Mouse (Mus musculus) embryonic fibroblast, embryonic 13.5 days (primary cell): ENCODE results near the gene Diaph2.

Experiments used
- CTCF ChIP-seq: IDR thresholded peaks from 2 replicates; pipeline ENCODE4 v1.5.1; 2011; ENCODE audit warnings: mild to moderate bottlenecking, control low read depth, low read length, moderate library complexity, borderline replicate concordance; ENCODE audit not compliant: insufficient read depth
- POLR2A ChIP-seq: IDR thresholded peaks from 2 replicates; pipeline ENCODE4 v1.6.1; 2011; ENCODE audit warnings: low read depth, mild to moderate bottlenecking, control low read depth, low read length, moderate library complexity

DNA sequence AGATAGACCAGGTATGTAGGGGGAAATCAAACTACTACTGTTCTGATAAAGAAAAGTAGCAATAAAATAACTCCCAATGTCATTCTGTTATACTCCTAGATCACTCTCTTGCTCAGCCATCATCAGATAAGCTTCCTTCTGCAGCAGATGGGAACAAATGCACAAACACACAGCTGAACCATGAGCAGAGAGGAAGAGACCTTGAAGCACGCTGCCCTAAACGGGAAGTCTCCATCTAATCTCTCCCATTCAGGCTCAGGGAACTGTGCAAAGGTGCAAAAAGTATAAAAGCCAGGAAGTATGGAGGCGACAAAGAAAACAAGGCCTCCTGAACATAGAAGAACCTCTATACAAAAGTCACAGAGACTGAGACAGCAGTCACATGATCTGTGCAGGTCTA, 6.6 kb upstream of the Diaph2 start:
- TF ChIP-seq POLR2A = no peak
- no peak for TF ChIP-seq CTCF
